ENCODE assay signal across 8 mouse cellular contexts in genomic region chr8:119425533-119425932, GRCm38 (mm10). TPM values are rescaled to one million over a fixed set of nuclear protein-coding genes. Genes with fewer than 3 reads are reported as not detected.
A peak's percentile ranks its signal among the peaks of the same experiment; 100 is the strongest.
DNase-seq lines count a peak whose midpoint lies in the region; ATAC-seq lines count a peak whose summit lies in the region.

No protein-coding gene starts in this region.

- DNase-seq in embryonic facial prominence, embryonic 14.5 days (ENCODE audit: low spot score): no peak
- DNase-seq in kidney, adult 9 months: peak; percentile 71
- peak; percentile 63 for DNase-seq in lung, postnatal 10 days
- DNase-seq in thymus, postnatal 10 days (ENCODE audit: low spot score in 2 of 2): peak; percentile 58 to 60
- DNase-seq in cerebellum, postnatal 36 days: no peak
- no peak for DNase-seq in cerebellum, postnatal 14 days

- H3K27me3 ChIP-seq in forebrain, embryonic 15.5 days: no peaks in the 10 kb centered on the region
- H3K27me3 ChIP-seq in forebrain, embryonic 13.5 days: no peaks in the 10 kb centered on the region
- H3K27me3 ChIP-seq in embryonic facial prominence, embryonic 14.5 days (replicated peaks; ENCODE audit: control insufficient read depth, insufficient read depth, low read length): no peaks in the 10 kb centered on the region

- peaks cover 8% of the 10 kb centered on the region; the same call in 1 of the 2 replicates for H3K4me1 ChIP-seq in forebrain, embryonic 15.5 days
- H3K4me1 ChIP-seq in forebrain, embryonic 13.5 days: 0 out of 2 replicates have a peak, but pooled peaks cover 2% of the 10 kb centered on the region
- H3K4me1 ChIP-seq in embryonic facial prominence, embryonic 14.5 days (ENCODE audit: control insufficient read depth, insufficient read depth, low read length): peaks cover 18% of the 10 kb centered on the region

- H3K9ac ChIP-seq in forebrain, embryonic 15.5 days (replicated peaks): no peak overlapping the region
- H3K9ac ChIP-seq in forebrain, embryonic 13.5 days: no peak overlapping the region
- H3K9ac ChIP-seq in embryonic facial prominence, embryonic 14.5 days (ENCODE audit: low read depth, low read length): peak overlapping the region; percentile 25; the same call in 1 of the 2 replicates

- ATAC-seq in forebrain, embryonic 15.5 days (replicated peaks): no peak
- no peak for ATAC-seq in forebrain, embryonic 13.5 days
- no peak for ATAC-seq in embryonic facial prominence, embryonic 14.5 days (ENCODE audit: low read depth)

- 0 out of 2 replicates have a peak overlapping the region, but pooled peaks have one; percentile 11 for H3K27ac ChIP-seq in forebrain, embryonic 15.5 days (replicated peaks)
- H3K27ac ChIP-seq in forebrain, embryonic 13.5 days: no peak overlapping the region
- peak overlapping the region; percentile 39; the same call in 1 of the 2 replicates for H3K27ac ChIP-seq in embryonic facial prominence, embryonic 14.5 days (replicated peaks; ENCODE audit: low read depth, low read length)

- no peak overlapping the region for H3K4me3 ChIP-seq in forebrain, embryonic 15.5 days
- H3K4me3 ChIP-seq in forebrain, embryonic 13.5 days: no peak overlapping the region
- H3K4me3 ChIP-seq in embryonic facial prominence, embryonic 14.5 days (ENCODE audit: low read depth, low read length): no peak overlapping the region

- H3K36me3 ChIP-seq in forebrain, embryonic 15.5 days: no peaks in the 10 kb centered on the region
- no peaks in the 10 kb centered on the region for H3K36me3 ChIP-seq in forebrain, embryonic 13.5 days (ENCODE audit: poor library complexity, severe bottlenecking)
- no peaks in the 10 kb centered on the region for H3K36me3 ChIP-seq in embryonic facial prominence, embryonic 14.5 days (ENCODE audit: control insufficient read depth, insufficient read depth, low read length)

- no peaks in the 10 kb centered on the region for H3K9me3 ChIP-seq in forebrain, embryonic 15.5 days
- no peaks in the 10 kb centered on the region for H3K9me3 ChIP-seq in forebrain, embryonic 13.5 days (replicated peaks)
- H3K9me3 ChIP-seq in embryonic facial prominence, embryonic 14.5 days (ENCODE audit: control insufficient read depth, low read length): no peaks in the 10 kb centered on the region

- H3K4me2 ChIP-seq in forebrain, embryonic 15.5 days (replicated peaks): no peak overlapping the region
- no peak overlapping the region for H3K4me2 ChIP-seq in forebrain, embryonic 13.5 days
- no peak overlapping the region for H3K4me2 ChIP-seq in embryonic facial prominence, embryonic 14.5 days (ENCODE audit: low read depth, low read length)

- 98% methylated on average over 10 of the region's 10 CpGs for WGBS in forebrain, embryonic 15.5 days
- WGBS in forebrain, embryonic 13.5 days: 89% methylated on average over 10 of the region's 10 CpGs
- 89% methylated on average over 10 of the region's 10 CpGs for WGBS in embryonic facial prominence, embryonic 14.5 days

RNA-seq across cellular contexts. Expression of gene Osgin1, which starts 8.4 kb away (rescaled TPM):
- 0.19 and 0.22 TPM in 2 replicates for polyA plus RNA-seq in forebrain, embryonic 15.5 days (2015; fragmentation: Nextera tagmentation; extraction: Ambion mirVana)
- polyA plus RNA-seq in forebrain, embryonic 13.5 days (2015; fragmentation: Nextera tagmentation; extraction: Ambion mirVana): 0.14 and 0.37 TPM in 2 replicates
- polyA plus RNA-seq in embryonic facial prominence, embryonic 14.5 days (2014; fragmentation: Nextera tagmentation; extraction: Ambion mirVana): 1.7 and 2.1 TPM in 2 replicates

RNA-seq across cellular contexts. Expression of gene Necab2, which starts 21.0 kb away (rescaled TPM):
- polyA plus RNA-seq in forebrain, embryonic 15.5 days (2015; fragmentation: Nextera tagmentation; extraction: Ambion mirVana): 15.7 and 17.9 TPM in 2 replicates
- polyA plus RNA-seq in forebrain, embryonic 13.5 days (2015; fragmentation: Nextera tagmentation; extraction: Ambion mirVana): 13.3 and 15.3 TPM in 2 replicates
- polyA plus RNA-seq in embryonic facial prominence, embryonic 14.5 days (2014; fragmentation: Nextera tagmentation; extraction: Ambion mirVana): 3.2 and 3.7 TPM in 2 replicates

RNA-seq across cellular contexts. Expression of gene Mlycd, which starts 30.9 kb away (rescaled TPM):
- 14.7 and 15.2 TPM in 2 replicates for polyA plus RNA-seq in forebrain, embryonic 15.5 days (2015; fragmentation: Nextera tagmentation; extraction: Ambion mirVana)
- polyA plus RNA-seq in forebrain, embryonic 13.5 days (2015; fragmentation: Nextera tagmentation; extraction: Ambion mirVana): 11.0 and 11.1 TPM in 2 replicates
- 17.4 and 17.7 TPM in 2 replicates for polyA plus RNA-seq in embryonic facial prominence, embryonic 14.5 days (2014; fragmentation: Nextera tagmentation; extraction: Ambion mirVana)

Comparison
In these comparisons a context has a peak if more than half of its experiments do, and no peak if none do; other contexts are left out.
1. DNase-seq: peak in kidney, adult 9 months (single experiment), lung, postnatal 10 days (single experiment) and thymus, postnatal 10 days (2 of 2); none in embryonic facial prominence, embryonic 14.5 days (single experiment), cerebellum, postnatal 36 days (0 of 2) and cerebellum, postnatal 14 days (0 of 2).